10 mouse cellular contexts compared by ENCODE assay signal in genomic region chr11:79018954-79019704, GRCm38 (mm10). TPM values are rescaled to one million over a fixed set of nuclear protein-coding genes. Genes with fewer than 3 reads are reported as not detected.
DNase-seq lines count a peak whose midpoint lies in the region; ATAC-seq and TF ChIP-seq lines count a peak whose summit lies in the region.
"Had no signal": no experiment of that assay in that cellular context is flagged by ENCODE, and none has a peak within 500 bp of the region (broad histone marks: within the 10 kb centered on the region; RNA-seq: fewer than 3 reads in every experiment).

No protein-coding gene starts in this region.

- H3K4me1 ChIP-seq in intestine, embryonic 14.5 days (replicated peaks; ENCODE audit: control insufficient read depth, insufficient read depth, low read length) = peaks cover 28% of the 10 kb centered on the region
- peaks cover 22% of the 10 kb centered on the region for H3K4me1 ChIP-seq in intestine, embryonic 16.5 days (ENCODE audit: control insufficient read depth, insufficient read depth, low read length)
- H3K4me1 ChIP-seq in heart, postnatal 0 days (ENCODE audit: control insufficient read depth, insufficient read depth) = 0 out of 2 replicates have a peak, but pooled peaks cover 5% of the 10 kb centered on the region
- no peaks in the 10 kb centered on the region; the same call in 1 of the 2 replicates for H3K4me1 ChIP-seq in stomach, postnatal 0 days (replicated peaks; ENCODE audit: control insufficient read depth, insufficient read depth)

- H3K4me2 ChIP-seq in intestine, embryonic 14.5 days (ENCODE audit: low read length) = no peak overlapping the region
- H3K4me2 ChIP-seq in intestine, embryonic 16.5 days (ENCODE audit: low read depth, low read length) = no peak overlapping the region
- no peak overlapping the region for H3K4me2 ChIP-seq in heart, postnatal 0 days (ENCODE audit: low read depth, low read length)
- no peak overlapping the region for H3K4me2 ChIP-seq in stomach, postnatal 0 days (replicated peaks; ENCODE audit: low read depth)
- H3K4me2 ChIP-seq: embryonic facial prominence, embryonic 15.5 days; neural tube, embryonic 13.5 days had no signal

- no peak; the same call in 1 of the 2 replicates for ATAC-seq in intestine, embryonic 14.5 days (replicated peaks; ENCODE audit: low FRiP score, low TSS enrichment, low read depth)
- no peak for ATAC-seq in intestine, embryonic 16.5 days
- ATAC-seq in heart, postnatal 0 days (ENCODE audit: insufficient read depth, low read depth) = peak; percentile 59
- ATAC-seq in monocyte, adult 5-6 weeks (replicated peaks; ENCODE audit: insufficient number of reproducible peaks, low FRiP score, low TSS enrichment, poor library complexity, severe bottlenecking) = peak; percentile 57
- peak; percentile 50 for ATAC-seq in stomach, postnatal 0 days (ENCODE audit: low FRiP score, low TSS enrichment)

- H3K27ac ChIP-seq in intestine, embryonic 14.5 days (ENCODE audit: low read depth) = no peak overlapping the region
- no peak overlapping the region for H3K27ac ChIP-seq in intestine, embryonic 16.5 days (ENCODE audit: low read length)
- H3K27ac ChIP-seq in heart, postnatal 0 days (ENCODE audit: low read depth) = no peak overlapping the region
- no peak overlapping the region for H3K27ac ChIP-seq in stomach, postnatal 0 days (replicated peaks)
- H3K27ac ChIP-seq: embryonic facial prominence, embryonic 15.5 days; neural tube, embryonic 13.5 days had no signal

- H3K4me3 ChIP-seq in intestine, embryonic 14.5 days (ENCODE audit: low read depth, low read length) = no peak overlapping the region
- H3K4me3 ChIP-seq in intestine, embryonic 16.5 days (ENCODE audit: low read length) = no peak overlapping the region
- H3K4me3 ChIP-seq in heart, postnatal 0 days (ENCODE audit: low read depth, low read length) = no peak overlapping the region
- H3K4me3 ChIP-seq in stomach, postnatal 0 days (ENCODE audit: low read depth, low read length) = no peak overlapping the region
- H3K4me3 ChIP-seq: embryonic facial prominence, embryonic 15.5 days; neural tube, embryonic 13.5 days had no signal

- no peaks in the 10 kb centered on the region for H3K27me3 ChIP-seq in intestine, embryonic 14.5 days (replicated peaks; ENCODE audit: control insufficient read depth, insufficient read depth, low read length)
- H3K27me3 ChIP-seq in intestine, embryonic 16.5 days (replicated peaks; ENCODE audit: control insufficient read depth, insufficient read depth, low read length) = no peaks in the 10 kb centered on the region
- no peaks in the 10 kb centered on the region for H3K27me3 ChIP-seq in heart, postnatal 0 days (ENCODE audit: control insufficient read depth, insufficient read depth, low read length)
- no peaks in the 10 kb centered on the region for H3K27me3 ChIP-seq in stomach, postnatal 0 days (ENCODE audit: control insufficient read depth, insufficient read depth, low read length)
- H3K27me3 ChIP-seq: embryonic facial prominence, embryonic 15.5 days; neural tube, embryonic 13.5 days had no signal

- DNase-seq in intestine, embryonic 14.5 days (ENCODE audit: low spot score) = peak; percentile 87
- DNase-seq in ZHBTc4 (ENCODE audit: low read depth, low spot score) = peak; percentile 89
- DNase-seq in cerebellum, postnatal 4 days (ENCODE audit: low spot score in 2 of 2) = peak; percentile 42 to 71
- DNase-seq in heart, postnatal 0 days (ENCODE audit: low spot score) = peak; percentile 70
- peak; percentile 62 to 65 for DNase-seq in left cerebral cortex, postnatal 25 days (ENCODE audit: low spot score in 2 of 2)
- DNase-seq in stomach, postnatal 0 days (ENCODE audit: low spot score) = peak; percentile 75

- peak; percentile 81 for TF ChIP-seq CTCF in heart, postnatal 0 days (IDR thresholded peaks at IDR 0.05; ENCODE audit: low read depth)
- TF ChIP-seq CTCF in stomach, postnatal 0 days (IDR thresholded peaks at IDR 0.05; ENCODE audit: low read depth) = peak; percentile 84

- H3K9ac ChIP-seq in intestine, embryonic 14.5 days (ENCODE audit: low read length) = no peak overlapping the region
- no peak overlapping the region for H3K9ac ChIP-seq in intestine, embryonic 16.5 days (ENCODE audit: low read depth, low read length)
- H3K9ac ChIP-seq in heart, postnatal 0 days (replicated peaks; ENCODE audit: low read depth, low read length) = no peak overlapping the region
- no peak overlapping the region for H3K9ac ChIP-seq in stomach, postnatal 0 days (ENCODE audit: low read length)
- H3K9ac ChIP-seq: embryonic facial prominence, embryonic 15.5 days; neural tube, embryonic 13.5 days had no signal

- TF ChIP-seq EP300 in heart, postnatal 0 days (IDR thresholded peaks at IDR 0.05; ENCODE audit: low read depth) = no peak
- TF ChIP-seq EP300 in stomach, postnatal 0 days (optimal IDR thresholded peaks at IDR 0.05) = no peak

- intact Hi-C loops in left cerebral cortex, postnatal 25 days (cut with DNase I) = loop anchor here (10.0 kb wide), 1 partner anchor 376 kb away; no protein-coding TSS in a partner anchor

- H3K9me3 ChIP-seq in intestine, embryonic 14.5 days (ENCODE audit: control insufficient read depth, low read length) = no peaks in the 10 kb centered on the region
- no peaks in the 10 kb centered on the region for H3K9me3 ChIP-seq in intestine, embryonic 16.5 days (ENCODE audit: control insufficient read depth, low read length)
- H3K9me3 ChIP-seq in heart, postnatal 0 days (replicated peaks; ENCODE audit: control insufficient read depth, low read length) = no peaks in the 10 kb centered on the region
- no peaks in the 10 kb centered on the region for H3K9me3 ChIP-seq in stomach, postnatal 0 days (ENCODE audit: control insufficient read depth, low read length)
- H3K9me3 ChIP-seq: embryonic facial prominence, embryonic 15.5 days; neural tube, embryonic 13.5 days had no signal

- H3K36me3 ChIP-seq in intestine, embryonic 14.5 days (ENCODE audit: control insufficient read depth, insufficient read depth, low read length) = peaks cover 35% of the 10 kb centered on the region
- H3K36me3 ChIP-seq in intestine, embryonic 16.5 days (ENCODE audit: control insufficient read depth, insufficient read depth, low read length) = peaks cover 12% of the 10 kb centered on the region; the same call in 1 of the 2 replicates
- peaks cover 52% of the 10 kb centered on the region for H3K36me3 ChIP-seq in heart, postnatal 0 days (replicated peaks; ENCODE audit: control insufficient read depth, insufficient read depth, low read length)
- peaks cover 5% of the 10 kb centered on the region; the same call in 1 of the 2 replicates for H3K36me3 ChIP-seq in stomach, postnatal 0 days (ENCODE audit: control insufficient read depth, insufficient read depth, low read length)

- 58% methylated on average over 11 of the region's 11 CpGs for WGBS in intestine, embryonic 14.5 days
- 51% methylated on average over 11 of the region's 11 CpGs for WGBS in intestine, embryonic 16.5 days
- 48% methylated on average over 11 of the region's 11 CpGs for WGBS in heart, postnatal 0 days
- WGBS in stomach, postnatal 0 days = 55% methylated on average over 11 of the region's 11 CpGs

RNA-seq across cellular contexts. Expression of gene Lgals9, which starts 34.4 kb away (rescaled TPM):
- polyA plus RNA-seq in intestine, embryonic 14.5 days (2014; fragmentation: Nextera tagmentation; extraction: Ambion mirVana) = 47.7 and 52.9 TPM in 2 replicates
- polyA plus RNA-seq in intestine, embryonic 16.5 days (2015; fragmentation: Nextera tagmentation; extraction: Ambion mirVana) = 96.1 and 111 TPM in 2 replicates
- total RNA-seq in heart, postnatal 0 days (2014; rRNA removed; ENCODE audit: low replicate concordance) = 125 and 155 TPM in 2 replicates
- 63.0 and 76.9 TPM in 2 replicates for polyA plus RNA-seq in heart, postnatal 0 days (2015; fragmentation: Nextera tagmentation; extraction: Ambion mirVana)
- 1 to 10 TPM; 4.8 to 4.9 TPM for total RNA-seq in left cerebral cortex, postnatal 25 days (2021)
- 23.7 to 36.3 TPM (median 30.3 TPM) in 3 replicates for total RNA-seq in monocyte, adult 5-6 weeks (2017)
- 412 and 435 TPM in 2 replicates for polyA plus RNA-seq in stomach, postnatal 0 days (2015; fragmentation: Nextera tagmentation; extraction: Ambion mirVana)

Comparison
In these comparisons a context has a peak if more than half of its experiments do, and no peak if none do; other contexts are left out.
1. ATAC-seq: peak in heart, postnatal 0 days (single experiment), monocyte, adult 5-6 weeks (single experiment) and stomach, postnatal 0 days (single experiment); none in intestine, embryonic 14.5 days (single experiment) and intestine, embryonic 16.5 days (single experiment).
2. Peak in every context shown above with its lines, with median percentiles within 50 percentile points of each other: DNase-seq.